Mouse (Mus musculus) lung, adult 2 months (tissue): Measurements from ENCODE around the gene Ugt1a5. TPM values are rescaled to one million over a fixed set of nuclear protein-coding genes. Genes with fewer than 3 reads are reported as not detected.
A peak's percentile ranks its signal among the peaks of the same experiment; 100 is the strongest.
"Not testable (repeated sequence)": the region's sequence is repeated elsewhere in the genome, so short reads cannot be mapped to it uniquely, and the experiment has no call there.

Experiments
- DNase-seq: peaks from one replicate; pipeline ENCODE4 v3.0.0; 2022
- H3K4me1 ChIP-seq: fragments of 200-500 bp; 2 replicates; pipeline ENCODE4 v1.6.1; 2011; ENCODE audit warnings: low read length; ENCODE audit not compliant: control insufficient read depth, insufficient read depth
- H3K4me3 ChIP-seq: fragments of 200-500 bp; replicated peaks from 2 replicates; pipeline ENCODE3; 2011; ENCODE audit warnings: low read depth, mild to moderate bottlenecking, control low read depth, low read length; ENCODE audit errors: extremely low read depth
- CTCF ChIP-seq: fragments of 200-500 bp; IDR thresholded peaks from 2 replicates; pipeline ENCODE4 v1.5.1; 2011; ENCODE audit warnings: mild to moderate bottlenecking, low read length, control low read depth; ENCODE audit not compliant: insufficient read depth
- POLR2A ChIP-seq: fragments of 200-500 bp; IDR thresholded peaks from 2 replicates; pipeline ENCODE4 v1.6.1; 2011; ENCODE audit warnings: low read depth, mild to moderate bottlenecking, control low read depth, low read length, borderline replicate concordance; ENCODE audit errors: extremely low read depth
- WGBS: fragments of 180-500 bp; shearing (Covaris S2); methylation state at CpG from one replicate; pipeline ENCODE4 v1.1.7; 2018; 5-methylcytosine and 5-hydroxymethylcytosine counted together
- polyA plus RNA-seq: library from polyadenylated mRNA; depleted of rRNA; stranded (reverse); fragments of >200 nt; gene quantifications from 2 replicates; pipeline ENCODE4 v1.2.3, GENCODE M21; 2012

The Ugt1a5 gene
- polyA plus RNA-seq, 1 experiment, result 0.36 TPM

DNA sequence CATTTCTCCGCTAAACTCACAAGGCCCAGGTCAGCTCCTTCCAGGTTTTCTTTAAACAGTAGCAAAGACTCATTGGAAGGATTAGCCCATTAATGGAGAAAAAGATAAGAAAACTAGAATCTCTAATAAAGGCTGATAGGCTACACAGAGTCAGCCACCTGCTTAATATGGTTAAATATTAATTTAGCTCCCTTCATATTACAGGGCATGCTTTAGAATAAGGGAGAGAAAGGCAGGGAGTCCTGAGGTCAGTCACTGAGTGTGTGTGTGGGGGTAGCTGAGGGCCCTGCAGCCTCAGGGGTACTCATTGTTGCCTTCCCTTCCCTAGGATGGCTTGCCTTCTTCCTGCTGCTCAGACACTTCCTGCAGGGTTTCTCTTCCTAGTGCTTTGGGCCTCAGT is 27.7 kb upstream of the Ugt1a5 start:
- TF ChIP-seq CTCF (no peak), POLR2A (no peak)
- DNase-seq, result no peak
- Histone ChIP-seq H3K4me3 (no peak overlapping the region), H3K4me1 (peaks cover 12% of the 10 kb centered on the region)
- WGBS, result 83% methylated on average over 1 of the region's 1 CpGs

DNA sequence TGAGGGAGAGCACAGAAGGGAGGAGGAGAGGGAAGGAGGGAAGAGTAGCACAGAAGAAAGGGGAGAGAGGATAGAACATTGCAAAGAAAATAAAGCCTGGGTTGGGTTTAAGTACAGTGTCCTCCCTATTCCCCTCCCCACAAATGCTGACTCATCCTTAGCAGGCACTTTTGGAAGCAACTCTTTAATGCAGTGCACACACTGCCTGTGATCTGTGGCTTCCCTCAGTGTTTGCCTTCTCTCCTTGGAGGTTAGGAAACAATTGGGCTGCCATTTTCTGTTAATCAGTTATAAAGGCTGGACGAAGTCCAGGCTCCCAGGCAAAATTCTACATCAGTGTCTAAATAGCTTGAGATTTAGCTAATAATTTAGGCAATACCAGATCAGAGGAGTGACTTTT is 25.3 kb upstream of the Ugt1a5 start:
- 51% methylated on average over 1 of the region's 1 CpGs for WGBS
- not testable (repeated sequence) for H3K4me3 ChIP-seq, DNase-seq, H3K4me1 ChIP-seq

DNA sequence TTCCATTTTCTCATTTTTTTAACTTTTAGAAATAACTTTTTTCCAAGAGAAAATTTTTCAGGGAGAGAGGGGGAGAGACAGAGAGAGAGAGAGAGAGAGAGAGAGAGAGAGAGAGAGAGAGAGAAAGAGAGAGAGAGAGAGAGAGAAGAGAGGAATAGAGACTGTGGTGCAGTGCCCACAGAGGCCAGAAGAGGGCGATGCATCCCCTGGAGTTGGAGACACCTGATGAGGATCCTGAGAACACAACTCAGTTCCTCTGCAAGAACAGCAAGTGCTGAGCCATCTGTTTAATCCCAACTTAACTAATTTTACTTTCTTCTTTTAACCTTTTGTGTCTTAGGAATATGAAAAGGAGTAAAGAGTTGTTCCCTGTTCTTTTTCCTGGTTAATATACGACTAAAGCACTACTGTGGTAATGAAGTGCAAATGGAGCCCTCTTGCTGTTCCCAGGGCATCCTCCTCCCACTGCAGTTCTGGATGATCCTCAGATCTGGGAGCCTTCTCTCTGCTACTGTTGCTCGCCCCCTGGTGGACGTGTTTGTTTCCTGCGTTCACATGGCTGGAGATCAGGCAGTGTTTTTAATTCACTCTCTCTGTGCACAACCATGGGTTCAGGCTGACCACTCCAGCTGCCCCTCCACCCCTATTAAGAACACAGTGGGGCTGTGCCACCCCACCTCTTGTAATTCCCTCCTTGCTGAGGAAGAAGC is 21.7 kb upstream of the Ugt1a5 start:
- H3K4me3 ChIP-seq, H3K4me1 ChIP-seq, DNase-seq: not testable (repeated sequence)
- TF ChIP-seq CTCF, result peak; percentile 62
- WGBS, result 4% methylated on average over 5 of the region's 5 CpGs

DNA sequence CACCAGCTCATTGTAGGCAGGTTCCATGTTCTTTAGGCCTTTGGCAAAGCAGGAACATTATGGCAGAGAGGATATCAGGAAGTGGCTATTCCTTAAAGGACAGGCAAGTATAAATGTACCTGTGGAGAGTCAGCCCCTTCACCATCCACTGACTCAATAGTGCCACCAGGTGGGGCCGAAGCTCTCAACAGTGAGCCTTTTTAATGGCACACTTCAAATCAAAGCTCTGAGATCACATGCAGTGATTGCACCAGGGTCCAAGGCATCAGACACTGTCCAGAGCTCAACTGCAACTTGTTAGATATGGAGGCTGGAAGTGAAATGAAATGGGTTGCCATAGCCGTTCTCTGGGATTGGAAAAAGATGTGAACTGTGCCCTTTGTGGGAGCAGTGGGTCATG is 20.5 kb upstream of the Ugt1a5 start:
- WGBS, result 69% methylated on average over 2 of the region's 2 CpGs
- not testable (repeated sequence) for H3K4me1 ChIP-seq, DNase-seq, H3K4me3 ChIP-seq
- peak; percentile 4; the same call in 1 of the 2 replicates for TF ChIP-seq CTCF

DNA sequence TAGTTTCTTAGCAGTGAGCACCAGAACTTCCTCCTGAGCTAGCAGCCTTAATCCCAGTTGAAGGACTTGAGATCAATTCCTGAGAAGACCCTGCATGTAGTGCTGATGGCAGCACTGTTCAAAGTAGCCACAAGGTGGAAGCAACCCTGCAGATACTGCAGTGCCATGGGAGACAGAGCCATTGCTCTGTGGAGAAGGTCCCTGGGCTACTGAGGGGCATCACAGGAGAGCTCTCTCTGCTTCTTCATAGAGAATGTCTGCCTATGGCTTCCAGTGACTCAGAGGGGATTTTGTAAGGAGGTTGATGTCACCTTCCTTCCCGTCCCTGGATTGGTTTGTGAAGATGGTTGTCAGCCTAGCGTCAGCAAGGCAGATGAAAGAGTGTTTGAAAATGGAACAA is 15.7 kb upstream of the Ugt1a5 start:
- not testable (repeated sequence) for H3K4me3 ChIP-seq, DNase-seq, H3K4me1 ChIP-seq
- TF ChIP-seq CTCF, result peak; percentile 17; the same call in 1 of the 2 replicates
- 68% methylated on average over 2 of the region's 2 CpGs for whole genome bisulfite sequencing

DNA sequence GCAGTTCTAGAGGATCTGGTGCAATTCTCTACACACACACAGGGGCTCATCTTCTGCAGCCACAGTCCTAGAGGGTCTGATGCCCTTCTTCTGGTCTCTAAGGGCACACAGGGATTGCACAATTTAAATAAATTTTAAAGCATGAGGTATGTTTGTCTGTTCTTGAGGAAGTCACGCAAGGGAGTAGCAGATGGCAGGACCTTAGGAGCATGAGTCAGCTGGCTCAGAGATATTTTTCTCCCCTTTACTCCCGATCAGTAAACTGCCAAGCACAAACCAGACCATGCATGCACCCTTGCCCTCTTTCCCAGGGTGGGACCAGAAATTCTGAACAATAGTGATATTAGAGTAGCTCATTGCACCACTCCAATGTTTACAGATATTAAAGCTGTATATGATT is 7.4 kb upstream of the Ugt1a5 start:
- no peak for DNase-seq
- WGBS, result 55% methylated on average over 2 of the region's 2 CpGs
- TF ChIP-seq POLR2A (no peak), CTCF (no peak)
- peaks cover 2% of the 10 kb centered on the region; the same call in 1 of the 2 replicates for H3K4me1 ChIP-seq
- no peak overlapping the region for H3K4me3 ChIP-seq

DNA sequence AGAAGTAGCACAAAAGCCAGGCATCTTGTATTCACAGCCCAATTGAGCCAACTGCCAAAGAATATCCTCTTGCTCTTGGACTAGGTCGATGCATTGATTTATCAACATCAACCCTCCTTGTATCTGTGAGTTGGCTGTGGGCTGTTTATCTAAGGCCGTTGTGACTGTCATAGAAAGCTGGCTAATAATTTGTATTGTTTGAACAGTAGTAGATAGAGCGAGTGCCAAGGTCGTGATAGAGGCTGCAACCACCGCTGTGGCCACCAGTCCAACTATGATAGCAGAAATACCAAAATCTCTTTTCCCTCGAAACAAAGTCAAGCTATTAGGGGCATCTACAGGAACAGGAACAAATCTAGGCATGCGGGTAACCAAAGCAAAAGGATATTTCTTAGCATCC is 6.4 kb downstream of the Ugt1a5 start:
- H3K4me3 ChIP-seq, DNase-seq, H3K4me1 ChIP-seq: not testable (repeated sequence)
- WGBS, result 70% methylated on average over 6 of the region's 7 CpGs

DNA sequence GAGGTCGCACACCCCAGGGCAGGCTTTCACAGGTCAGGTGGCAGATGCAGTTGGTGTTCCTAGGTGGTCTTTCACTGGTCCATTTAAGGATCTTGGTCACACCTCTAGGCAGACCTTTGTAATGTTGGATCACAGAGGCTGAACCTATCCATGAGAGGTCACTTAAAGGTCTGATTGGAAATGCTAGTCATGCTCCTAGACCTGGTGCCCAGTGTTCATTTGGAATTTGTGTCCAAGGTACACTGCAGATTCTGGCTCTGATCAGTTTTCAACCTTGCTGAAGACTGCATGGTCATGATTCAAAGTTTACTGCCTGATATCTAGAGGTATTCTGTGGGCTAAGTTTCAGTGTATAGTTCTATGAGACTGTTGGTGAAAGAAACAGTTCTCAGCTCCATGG is 13.8 kb downstream of the Ugt1a5 start:
- WGBS, result 86% methylated on average over 1 of the region's 1 CpGs
- TF ChIP-seq CTCF, result no peak
- TF ChIP-seq POLR2A, result no peak
- DNase-seq, result no peak
- H3K4me3 ChIP-seq, result no peak overlapping the region
- no peaks in the 10 kb centered on the region for H3K4me1 ChIP-seq

DNA sequence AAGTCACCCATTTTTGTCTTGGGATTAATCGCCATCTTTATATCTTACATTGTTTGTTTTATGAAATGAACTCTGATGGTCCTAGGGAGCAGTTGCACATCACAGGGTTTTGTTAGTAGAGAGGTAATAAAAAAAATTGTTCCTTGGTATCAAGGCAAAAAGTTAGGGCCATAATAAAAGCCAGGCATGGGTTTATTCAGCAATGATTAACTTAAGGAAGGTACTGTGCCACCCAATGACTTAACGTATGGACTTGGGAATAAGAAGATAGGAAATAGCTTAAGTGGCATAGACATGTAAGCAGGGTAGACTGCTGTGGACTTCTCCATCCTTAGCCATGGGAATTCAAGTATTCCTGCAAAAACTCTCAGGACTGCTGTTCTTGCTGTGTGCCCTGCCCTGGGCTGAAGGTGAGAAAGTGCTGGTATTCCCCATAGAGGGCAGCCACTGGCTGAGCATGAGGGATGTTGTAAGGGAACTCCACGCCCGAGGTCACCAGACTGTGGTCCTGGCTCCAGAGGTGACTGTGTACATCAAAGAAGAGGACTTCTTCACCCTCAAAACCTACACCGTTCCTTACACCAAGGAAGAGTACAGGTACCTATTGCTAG is 20.6 kb downstream of the Ugt1a5 start:
- no peaks in the 10 kb centered on the region for H3K4me1 ChIP-seq
- TF ChIP-seq CTCF (no peak), POLR2A (no peak)
- WGBS, result 91% methylated on average over 5 of the region's 5 CpGs
- no peak for DNase-seq
- H3K4me3 ChIP-seq, result no peak overlapping the region

DNA sequence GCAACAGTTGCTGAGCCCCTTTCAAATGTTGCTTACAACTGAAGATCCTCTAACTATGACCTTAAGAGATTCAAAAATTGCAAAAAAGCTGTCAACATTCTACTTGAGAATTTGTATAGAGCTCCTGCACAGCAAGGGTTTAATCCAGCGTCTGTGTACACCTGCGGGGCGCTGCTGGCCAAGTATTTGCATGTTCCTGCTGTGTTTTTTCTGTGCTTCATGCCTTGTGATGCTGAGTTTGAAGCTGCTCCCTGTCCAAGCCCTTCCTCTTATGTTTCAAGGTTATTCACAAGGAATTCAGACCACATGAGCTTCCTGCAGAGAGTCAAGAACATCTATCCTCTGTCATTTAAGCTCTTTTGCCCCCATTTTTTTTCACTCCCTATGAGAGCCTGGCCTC is 26.3 kb downstream of the Ugt1a5 start:
- TF ChIP-seq POLR2A (no peak), CTCF (no peak)
- Histone ChIP-seq H3K4me1 (no peaks in the 10 kb centered on the region), H3K4me3 (no peak overlapping the region)
- 77% methylated on average over 3 of the region's 3 CpGs for WGBS
- no peak for DNase-seq
